Mouse (Mus musculus): ENCODE measurements around the gene Tro.
A peak's percentile ranks its signal among the peaks of the same experiment; 100 is the strongest.

Gene Tro

GRCm38 (mm10) chrX:150656908-150657796 is at the start of gene Tro:
Gene Tro, minus strand, starts transcription at chrX:150657583.
- DNase-seq (ENCODE audit: low read depth, low spot score): peak; percentile 47

- DNase-seq (ENCODE audit: low read depth, low spot score): peak; percentile 44
Measured at GRCm38 (mm10) chrX:150677505-150677904, 20.1 kb upstream of the Tro start.

- no peak for DNase-seq (ENCODE audit: low read depth, low spot score)
Measured at GRCm38 (mm10) chrX:150662809-150663208, 5.4 kb upstream of the Tro start.

- no peak for DNase-seq (ENCODE audit: low read depth, low spot score)
Measured at GRCm38 (mm10) chrX:150657797-150658118, 375 bp upstream of the Tro start.

GRCm38 (mm10) chrX:150656122-150656907 is 1.1 kb downstream of the Tro start:
- peak; percentile 23 for DNase-seq (ENCODE audit: low read depth, low spot score)

GRCm38 (mm10) chrX:150636421-150636820 is 21.0 kb downstream of the Tro start:
- DNase-seq (ENCODE audit: low read depth, low spot score): no peak

GRCm38 (mm10) chrX:150598882-150599281 is 58.5 kb downstream of the Tro start:
- DNase-seq (ENCODE audit: low read depth, low spot score): no peak

Measured in R1 (cell line).